Mouse (Mus musculus): ENCODE measurements at regions not wholly inside any gene's neighbourhood (a gene's known extent, or its start where the extent isn't known, plus 50 kb on each side); places are given as distances from the start of the nearest gene placed in this dataset.
A peak's percentile ranks its signal among the peaks of the same experiment; 100 is the strongest.

DNA sequence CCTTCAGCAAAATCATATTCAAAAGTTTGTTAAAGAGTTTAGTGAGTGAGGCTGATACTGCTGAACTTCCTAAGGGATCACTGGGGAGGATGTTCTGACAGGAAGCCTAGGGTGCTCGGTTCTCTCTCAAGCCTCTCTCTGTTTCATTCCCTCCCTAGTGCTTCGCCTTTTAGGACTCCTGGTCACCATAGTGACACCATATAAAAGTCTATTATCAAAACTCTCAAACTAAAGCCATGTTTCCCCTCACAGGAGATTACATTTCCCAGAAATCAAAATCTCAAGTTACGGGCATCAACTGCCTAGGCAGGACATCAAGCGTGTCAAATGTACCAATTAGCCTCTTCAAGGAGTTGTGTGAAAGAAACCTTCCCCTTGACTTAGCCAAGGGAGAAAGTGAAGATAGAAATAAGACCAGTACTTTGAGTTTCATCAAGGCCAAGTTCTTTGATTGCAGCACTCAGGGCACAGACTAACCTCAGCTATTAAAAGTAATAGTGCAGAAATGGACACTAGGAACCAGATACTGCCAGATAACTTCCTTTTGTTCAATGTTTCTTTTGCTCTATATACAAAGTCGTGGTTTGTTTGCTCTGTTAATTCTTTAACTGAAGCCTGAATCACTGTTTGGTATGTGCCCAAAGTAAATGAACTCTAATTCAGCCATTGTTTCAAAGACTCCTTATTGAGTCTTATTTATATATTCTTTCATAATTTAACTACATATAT is 752.6 kb downstream of the Jrkl start:
- no peak for ATAC-seq

DNA sequence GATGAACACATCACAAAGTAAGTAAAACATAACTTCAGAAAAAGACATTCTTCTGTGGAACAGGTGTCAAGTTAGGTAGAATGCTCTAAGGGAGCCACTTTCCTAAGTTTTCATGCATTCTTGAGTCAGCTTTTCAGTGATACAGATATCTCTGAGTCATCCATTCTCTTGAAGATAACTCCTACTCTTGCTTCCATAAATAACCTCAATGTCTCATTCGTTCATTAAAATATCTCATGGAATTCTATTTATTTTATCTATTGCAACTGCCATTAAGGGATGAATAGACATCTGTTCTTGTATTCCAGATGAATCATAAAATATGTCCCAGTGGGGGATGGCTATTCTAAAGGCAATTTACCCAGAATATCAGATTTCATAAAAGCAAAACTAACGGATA is 787.8 kb downstream of the Jrkl start:
- no peak for ATAC-seq

GRCm38 (mm10) chr9:12456695-12457094 is 788.9 kb downstream of the Jrkl start:
- ATAC-seq, result no peak

DNA sequence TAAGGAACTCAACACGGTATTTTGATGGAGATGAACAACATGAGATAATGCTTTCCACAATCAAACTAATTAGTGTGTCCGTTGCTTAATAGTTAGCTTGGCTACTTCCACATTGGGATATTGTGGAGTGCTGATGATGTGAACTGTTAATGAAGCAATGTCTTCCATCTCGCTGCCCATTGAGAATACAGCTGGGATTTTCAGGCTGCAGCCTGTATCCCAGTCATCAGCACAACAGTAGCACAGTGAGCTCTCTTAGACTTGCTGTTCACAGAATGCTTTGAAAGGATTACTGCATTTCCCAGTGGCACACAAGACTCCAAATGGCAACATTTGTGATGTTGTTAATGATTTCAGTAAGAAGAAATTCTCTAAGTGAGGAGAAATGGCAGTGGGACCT is 811.5 kb downstream of the Jrkl start:
- no peak for ATAC-seq

GRCm38 (mm10) chr9:12421906-12422305 is 823.7 kb downstream of the Jrkl start:
- ATAC-seq, result no peak

- ATAC-seq, result no peak
Measured at GRCm38 (mm10) chr9:12408500-12408899, 837.1 kb downstream of the Jrkl start.

GRCm38 (mm10) chr9:12404185-12404584 is 841.4 kb downstream of the Jrkl start:
- ATAC-seq, result no peak

GRCm38 (mm10) chr9:12395648-12396047 is 850.0 kb downstream of the Jrkl start:
- no peak for ATAC-seq

- no peak for ATAC-seq
Measured at GRCm38 (mm10) chr9:12380732-12381645, 864.6 kb downstream of the Jrkl start.

- no peak for ATAC-seq
Measured at GRCm38 (mm10) chr9:12380029-12380428, 865.6 kb downstream of the Jrkl start.

GRCm38 (mm10) chr9:12344296-12344695 is 901.3 kb downstream of the Jrkl start:
- no peak for ATAC-seq

GRCm38 (mm10) chr9:12341453-12341852 is 904.2 kb downstream of the Jrkl start:
- ATAC-seq, result no peak

DNA sequence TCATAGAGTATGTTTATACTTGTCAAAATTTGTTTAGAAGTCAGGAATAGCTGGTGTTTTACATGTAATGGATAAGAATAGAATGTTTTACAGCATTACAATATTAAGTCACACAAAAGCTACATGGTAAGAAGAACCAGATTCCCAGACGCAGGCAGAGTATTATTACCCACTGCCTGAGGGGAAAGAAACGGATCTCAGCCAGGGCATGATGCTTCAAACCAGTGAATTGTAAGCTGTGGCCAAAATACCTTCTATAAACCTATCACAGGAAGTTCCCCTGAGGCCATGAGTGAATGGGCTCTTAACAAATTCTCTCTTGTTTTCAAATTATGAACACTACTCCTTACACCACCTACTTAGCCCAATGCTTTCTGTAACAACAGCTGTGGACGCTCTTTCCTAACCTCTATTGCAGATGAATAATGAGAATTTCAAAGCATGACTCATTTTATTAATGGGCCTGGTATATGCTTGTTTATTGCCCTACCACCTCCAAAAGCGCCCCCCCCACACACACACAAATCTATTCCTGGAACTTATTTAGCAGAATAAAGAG is 932.0 kb downstream of the Jrkl start:
- ATAC-seq, result no peak

DNA sequence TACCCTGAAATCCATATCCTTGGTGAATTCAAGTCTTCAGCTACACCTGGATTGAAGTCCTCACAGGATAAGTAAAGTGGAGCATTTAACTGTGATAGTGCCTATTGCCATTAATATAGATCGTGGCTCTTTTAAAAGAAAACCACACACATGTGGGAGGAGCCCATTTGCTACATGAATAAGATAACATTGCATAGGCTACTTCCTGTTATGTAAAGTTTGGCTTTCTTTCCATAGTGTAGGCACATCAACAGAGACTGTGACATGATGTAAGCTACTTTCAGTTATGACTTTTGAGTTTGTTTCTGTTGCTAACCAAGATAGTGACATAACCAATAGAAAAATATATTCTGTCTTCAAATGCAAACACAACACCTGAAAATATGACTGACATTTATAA is 932.6 kb downstream of the Jrkl start:
- peak; percentile 87 for ATAC-seq
